Mouse (Mus musculus): ENCODE data around the gene Ifnar2. TPM values are rescaled to one million over a fixed set of nuclear protein-coding genes. Genes with fewer than 3 reads are reported as not detected.
"Not testable (repeated sequence)": the region's sequence is repeated elsewhere in the genome, so short reads cannot be mapped to it uniquely, and the experiment has no call there.

Gene Ifnar2
- polyA plus RNA-seq, 1 experiment from 2014 or later = 29.9 TPM

- H3K27me3 ChIP-seq = no peaks in the 10 kb centered on the region
- no peak overlapping the region for H3K4me3 ChIP-seq (replicated peaks)
- H3K4me2 ChIP-seq = no peak overlapping the region
- WGBS = 87% methylated on average over 7 of the region's 7 CpGs
- no peak overlapping the region for H3K27ac ChIP-seq
- H3K36me3 ChIP-seq (replicated peaks) = no peaks in the 10 kb centered on the region
- H3K9me3 ChIP-seq = no peaks in the 10 kb centered on the region
- no peak overlapping the region for H3K9ac ChIP-seq
- H3K4me1 ChIP-seq = no peaks in the 10 kb centered on the region
- ATAC-seq (ENCODE audit: low FRiP score) = no peak
Measured at GRCm38 (mm10) chr16:91416938-91417337, 44.4 kb downstream of the Ifnar2 start.

- H3K9me3 ChIP-seq = no peaks in the 10 kb centered on the region
- H3K4me1 ChIP-seq = no peaks in the 10 kb centered on the region
- ATAC-seq (ENCODE audit: low FRiP score) = no peak
- no peak overlapping the region for H3K9ac ChIP-seq
- no peaks in the 10 kb centered on the region for H3K36me3 ChIP-seq (replicated peaks)
- H3K4me2 ChIP-seq = no peak overlapping the region
- no peak overlapping the region for H3K27ac ChIP-seq
- H3K4me3 ChIP-seq (replicated peaks) = no peak overlapping the region
- 71% methylated on average over 5 of the region's 5 CpGs for WGBS
- no peaks in the 10 kb centered on the region for H3K27me3 ChIP-seq
Measured at GRCm38 (mm10) chr16:91418531-91418930, 45.9 kb downstream of the Ifnar2 start.

- no peaks in the 10 kb centered on the region for H3K27me3 ChIP-seq
- H3K27ac ChIP-seq = no peak overlapping the region
- H3K4me3 ChIP-seq (replicated peaks) = no peak overlapping the region
- ATAC-seq (ENCODE audit: low FRiP score) = no peak
- WGBS = 91% methylated on average over 6 of the region's 6 CpGs
- no peaks in the 10 kb centered on the region for H3K4me1 ChIP-seq
- no peaks in the 10 kb centered on the region for H3K9me3 ChIP-seq
- H3K9ac ChIP-seq = no peak overlapping the region
- no peaks in the 10 kb centered on the region for H3K36me3 ChIP-seq (replicated peaks)
- no peak overlapping the region for H3K4me2 ChIP-seq
Measured at GRCm38 (mm10) chr16:91425816-91426215, 53.2 kb downstream of the Ifnar2 start.

GRCm38 (mm10) chr16:91426586-91426985, 54.0 kb downstream of the Ifnar2 start:
- WGBS = 88% methylated on average over 4 of the region's 4 CpGs
- Histone ChIP-seq H3K4me1 (no peaks in the 10 kb centered on the region), H3K4me3 (replicated peaks) (no peak overlapping the region), H3K36me3 (replicated peaks) (no peaks in the 10 kb centered on the region), H3K27me3 (no peaks in the 10 kb centered on the region), H3K9ac (no peak overlapping the region), H3K4me2 (no peak overlapping the region), H3K27ac (no peak overlapping the region), H3K9me3 (no peaks in the 10 kb centered on the region)
- no peak for ATAC-seq (ENCODE audit: low FRiP score)

GRCm38 (mm10) chr16:91427461-91427860, 54.9 kb downstream of the Ifnar2 start:
- Histone ChIP-seq H3K4me2 (no peak overlapping the region), H3K27ac (no peak overlapping the region), H3K36me3 (replicated peaks) (no peaks in the 10 kb centered on the region), H3K27me3 (no peaks in the 10 kb centered on the region), H3K9me3 (no peaks in the 10 kb centered on the region), H3K9ac (no peak overlapping the region), H3K4me1 (no peaks in the 10 kb centered on the region), H3K4me3 (replicated peaks) (no peak overlapping the region)
- WGBS = 84% methylated on average over 5 of the region's 5 CpGs
- no peak for ATAC-seq (ENCODE audit: low FRiP score)

GRCm38 (mm10) chr16:91428259-91428865, 55.8 kb downstream of the Ifnar2 start:
- H3K36me3 ChIP-seq (replicated peaks) = no peaks in the 10 kb centered on the region
- H3K9me3 ChIP-seq = no peaks in the 10 kb centered on the region
- no peak overlapping the region for H3K9ac ChIP-seq
- H3K27me3 ChIP-seq = no peaks in the 10 kb centered on the region
- 82% methylated on average over 8 of the region's 8 CpGs for WGBS
- H3K4me1 ChIP-seq = 0 out of 2 replicates have a peak, but pooled peaks cover 5% of the 10 kb centered on the region
- no peak for ATAC-seq (ENCODE audit: low FRiP score)
- no peak overlapping the region for H3K27ac ChIP-seq
- H3K4me2 ChIP-seq = no peak overlapping the region
- no peak overlapping the region for H3K4me3 ChIP-seq (replicated peaks)

- no peak overlapping the region for H3K4me2 ChIP-seq
- WGBS = 37% methylated on average over 5 of the region's 5 CpGs
- no peaks in the 10 kb centered on the region for H3K27me3 ChIP-seq
- ATAC-seq (ENCODE audit: low FRiP score) = no peak
- no peak overlapping the region for H3K4me3 ChIP-seq (replicated peaks)
- H3K36me3 ChIP-seq (replicated peaks) = no peaks in the 10 kb centered on the region
- H3K9ac ChIP-seq = no peak overlapping the region
- H3K9me3 ChIP-seq = no peaks in the 10 kb centered on the region
- 0 out of 2 replicates have a peak, but pooled peaks cover 5% of the 10 kb centered on the region for H3K4me1 ChIP-seq
- no peak overlapping the region for H3K27ac ChIP-seq
Measured at GRCm38 (mm10) chr16:91432720-91433328, 60.2 kb downstream of the Ifnar2 start.

GRCm38 (mm10) chr16:91433329-91433933, 60.8 kb downstream of the Ifnar2 start:
- WGBS = 68% methylated on average over 8 of the region's 8 CpGs
- no peak overlapping the region for H3K27ac ChIP-seq
- H3K9me3 ChIP-seq = no peaks in the 10 kb centered on the region
- no peak overlapping the region for H3K4me3 ChIP-seq (replicated peaks)
- H3K4me2 ChIP-seq = no peak overlapping the region
- ATAC-seq (ENCODE audit: low FRiP score) = no peak
- no peak overlapping the region for H3K9ac ChIP-seq
- no peaks in the 10 kb centered on the region for H3K27me3 ChIP-seq
- H3K36me3 ChIP-seq (replicated peaks) = no peaks in the 10 kb centered on the region
- 0 out of 2 replicates have a peak, but pooled peaks cover 5% of the 10 kb centered on the region for H3K4me1 ChIP-seq

GRCm38 (mm10) chr16:91434119-91434518, 61.5 kb downstream of the Ifnar2 start:
- H3K36me3 ChIP-seq (replicated peaks) = no peaks in the 10 kb centered on the region
- no peak for ATAC-seq (ENCODE audit: low FRiP score)
- no peak overlapping the region for H3K4me3 ChIP-seq (replicated peaks)
- H3K9ac ChIP-seq = no peak overlapping the region
- no peaks in the 10 kb centered on the region for H3K9me3 ChIP-seq
- 0 out of 2 replicates have a peak, but pooled peaks cover 5% of the 10 kb centered on the region for H3K4me1 ChIP-seq
- H3K4me2 ChIP-seq = no peak overlapping the region
- WGBS = 92% methylated on average over 3 of the region's 3 CpGs
- H3K27ac ChIP-seq = no peak overlapping the region
- no peaks in the 10 kb centered on the region for H3K27me3 ChIP-seq

- Histone ChIP-seq H3K9ac (no peak overlapping the region), H3K4me3 (replicated peaks) (no peak overlapping the region), H3K27ac (no peak overlapping the region), H3K4me1 (0 out of 2 replicates have a peak, but pooled peaks cover 1% of the 10 kb centered on the region), H3K4me2 (no peak overlapping the region), H3K36me3 (replicated peaks) (no peaks in the 10 kb centered on the region), H3K27me3 (no peaks in the 10 kb centered on the region), H3K9me3 (no peaks in the 10 kb centered on the region)
- WGBS = 63% methylated on average over 3 of the region's 3 CpGs
- ATAC-seq (ENCODE audit: low FRiP score) = no peak
Measured at GRCm38 (mm10) chr16:91438081-91438480, 65.5 kb downstream of the Ifnar2 start.

GRCm38 (mm10) chr16:91438599-91438998, 66.0 kb downstream of the Ifnar2 start:
- H3K4me3 ChIP-seq (replicated peaks); H3K36me3 ChIP-seq (replicated peaks); H3K9ac ChIP-seq; H3K9me3 ChIP-seq; H3K4me2 ChIP-seq; ATAC-seq (ENCODE audit: low FRiP score); H3K27me3 ChIP-seq; H3K4me1 ChIP-seq; H3K27ac ChIP-seq: not testable (repeated sequence)
- WGBS = 88% methylated on average over 1 of the region's 1 CpGs

GRCm38 (mm10) chr16:91441366-91441765, 68.8 kb downstream of the Ifnar2 start:
- no peak for ATAC-seq (ENCODE audit: low FRiP score)
- no peaks in the 10 kb centered on the region for H3K9me3 ChIP-seq
- no peaks in the 10 kb centered on the region for H3K27me3 ChIP-seq
- 76% methylated on average over 7 of the region's 7 CpGs for WGBS
- no peaks in the 10 kb centered on the region for H3K4me1 ChIP-seq
- H3K27ac ChIP-seq = no peak overlapping the region
- H3K36me3 ChIP-seq (replicated peaks) = no peaks in the 10 kb centered on the region
- H3K9ac ChIP-seq = no peak overlapping the region
- H3K4me2 ChIP-seq = no peak overlapping the region
- H3K4me3 ChIP-seq (replicated peaks) = no peak overlapping the region

GRCm38 (mm10) chr16:91441811-91442240, 69.2 kb downstream of the Ifnar2 start:
- no peak for ATAC-seq (ENCODE audit: low FRiP score)
- Histone ChIP-seq H3K4me1 (no peaks in the 10 kb centered on the region), H3K9ac (no peak overlapping the region), H3K27me3 (no peaks in the 10 kb centered on the region), H3K4me3 (replicated peaks) (no peak overlapping the region), H3K9me3 (no peaks in the 10 kb centered on the region), H3K36me3 (replicated peaks) (no peaks in the 10 kb centered on the region), H3K27ac (no peak overlapping the region), H3K4me2 (no peak overlapping the region)
- 84% methylated on average over 7 of the region's 7 CpGs for whole genome bisulfite sequencing

Data from forebrain, embryonic 12.5 days (tissue).